Mouse (Mus musculus) forebrain, embryonic 16.5 days (tissue): ENCODE measurements at regions not wholly inside any gene's neighbourhood (a gene's known extent, or its start where the extent isn't known, plus 50 kb on each side); places are given as distances from the start of the nearest gene placed in this dataset.

ENCODE experiments used
- ATAC-seq: fragments of 200-750 bp; cut with Nextera tagmentation; 2 replicates; pipeline ENCODE4 v1.8.0; 2017; ENCODE audit warnings: mild to moderate bottlenecking, moderate library complexity
- H3K27ac ChIP-seq: fragments of 300-500 bp; sonication (generic); 2 replicates; pipeline ENCODE4 v1.5.1; 2014; ENCODE audit warnings: low read length, control low read depth
- H3K27me3 ChIP-seq: fragments of 300-500 bp; sonication (generic); replicated peaks from 2 replicates; pipeline ENCODE4 v1.6.1; 2014; ENCODE audit warnings: low read length; ENCODE audit not compliant: control insufficient read depth, insufficient read depth
- H3K36me3 ChIP-seq: fragments of 300-500 bp; sonication (generic); 2 replicates; pipeline ENCODE4 v1.6.1; 2014; ENCODE audit not compliant: control insufficient read depth, insufficient read depth
- H3K4me1 ChIP-seq: fragments of 300-500 bp; sonication (generic); replicated peaks from 2 replicates; pipeline ENCODE4 v1.6.1; 2014; ENCODE audit warnings: low read length; ENCODE audit not compliant: control insufficient read depth, insufficient read depth
- H3K4me2 ChIP-seq: fragments of 300-500 bp; sonication (generic); 2 replicates; pipeline ENCODE4 v1.6.1; 2014; ENCODE audit warnings: mild to moderate bottlenecking, low read length, control low read depth
- H3K4me3 ChIP-seq: fragments of 300-500 bp; sonication (generic); replicated peaks from 2 replicates; pipeline ENCODE4 v1.5.1; 2014; ENCODE audit warnings: mild to moderate bottlenecking, low read length, control low read depth
- H3K9ac ChIP-seq: fragments of 300-500 bp; sonication (generic); replicated peaks from 2 replicates; pipeline ENCODE4 v1.6.1; 2014; ENCODE audit warnings: low read depth, low read length, control low read depth
- H3K9me3 ChIP-seq: fragments of 300-500 bp; sonication (generic); 2 replicates; pipeline ENCODE4 v1.6.1; 2016; ENCODE audit warnings: low read length; ENCODE audit not compliant: control insufficient read depth
- WGBS: fragments of 180-500 bp; shearing (Covaris S2); extraction: QIAGEN DNeasy Blood & Tissue Kit; methylation state at CpG from one replicate; pipeline ENCODE4 v1.1.7; 2014; 5-methylcytosine and 5-hydroxymethylcytosine counted together

DNA sequence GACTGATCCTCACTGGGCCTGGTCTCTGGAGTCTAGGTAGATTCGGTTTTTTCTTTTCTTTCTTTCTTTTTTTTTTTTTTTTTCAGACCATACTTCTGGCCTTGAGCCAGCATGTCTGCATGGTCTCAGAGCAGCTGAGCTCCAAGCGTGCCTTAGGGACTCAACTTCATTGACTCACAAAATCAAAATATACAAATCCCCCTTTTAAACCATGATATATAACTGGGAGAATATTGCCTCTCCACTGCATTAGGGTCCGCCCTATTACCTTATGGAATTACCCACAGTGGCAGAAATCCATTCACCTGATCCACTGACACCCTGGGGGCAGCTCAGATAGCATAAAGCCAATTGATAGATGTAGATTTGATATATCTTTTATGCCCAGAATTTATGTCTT, 385.5 kb upstream of the Clint1 start:
- no peak overlapping the region for H3K4me2 ChIP-seq
- WGBS: 50% methylated on average over 3 of the region's 3 CpGs
- H3K27me3 ChIP-seq: no peaks in the 10 kb centered on the region
- no peak overlapping the region for H3K9ac ChIP-seq
- H3K9me3 ChIP-seq: no peaks in the 10 kb centered on the region
- no peak overlapping the region for H3K4me3 ChIP-seq
- H3K27ac ChIP-seq: no peak overlapping the region
- H3K4me1 ChIP-seq: 0 out of 2 replicates have a peak, but pooled peaks cover 2% of the 10 kb centered on the region
- peak; percentile 12; the same call in 1 of the 2 replicates for ATAC-seq
- no peaks in the 10 kb centered on the region for H3K36me3 ChIP-seq

DNA sequence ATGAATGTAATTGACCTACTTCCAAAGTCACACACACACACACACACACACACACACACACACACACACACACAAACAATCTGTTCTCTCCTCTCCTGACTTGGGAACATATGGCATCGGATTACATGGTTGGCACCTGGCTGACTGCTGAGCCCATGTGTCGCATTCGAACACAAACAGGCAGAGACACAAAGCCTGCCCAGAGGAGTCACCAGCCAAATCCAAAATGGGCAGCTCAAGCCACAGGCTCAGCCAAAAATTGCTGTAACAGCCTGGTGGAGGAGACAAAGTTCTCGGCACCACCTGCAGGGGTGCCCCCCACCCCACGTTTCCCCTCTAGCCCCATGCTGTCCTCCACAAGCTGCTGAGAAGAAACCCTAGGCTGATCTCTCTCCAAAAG, 379.7 kb upstream of the Clint1 start:
- no peaks in the 10 kb centered on the region for H3K9me3 ChIP-seq
- H3K27me3 ChIP-seq: no peaks in the 10 kb centered on the region
- peak; percentile 91 for ATAC-seq
- peaks cover 3% of the 10 kb centered on the region; the same call in 1 of the 2 replicates for H3K4me1 ChIP-seq
- no peak overlapping the region for H3K9ac ChIP-seq
- H3K27ac ChIP-seq: no peak overlapping the region
- H3K4me3 ChIP-seq: no peak overlapping the region
- no peak overlapping the region for H3K4me2 ChIP-seq
- WGBS: 42% methylated on average over 5 of the region's 5 CpGs
- H3K36me3 ChIP-seq: no peaks in the 10 kb centered on the region

DNA sequence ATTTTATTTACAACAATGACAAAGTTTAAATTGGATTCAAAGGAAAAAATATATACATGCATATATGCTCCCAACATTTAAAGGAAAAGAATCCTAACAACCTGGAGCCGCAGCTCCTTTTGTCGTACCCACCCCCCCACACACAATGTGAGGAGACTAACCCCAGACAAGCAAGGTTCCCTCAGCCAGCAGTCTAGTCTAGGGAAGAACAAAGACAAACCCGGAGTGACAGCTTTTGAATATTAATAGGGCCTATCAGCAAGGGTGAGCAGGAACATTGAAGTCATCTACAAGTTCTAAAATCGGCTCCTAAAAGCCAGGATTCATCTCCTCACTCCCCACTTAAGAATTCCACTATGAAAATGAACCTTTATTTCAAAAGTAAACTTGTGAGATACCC, 374.9 kb upstream of the Clint1 start:
- Histone ChIP-seq H3K36me3 (no peaks in the 10 kb centered on the region), H3K27ac (peak overlapping the region; percentile 26), H3K9ac (no peak overlapping the region), H3K4me3 (no peak overlapping the region), H3K9me3 (no peaks in the 10 kb centered on the region), H3K4me1 (peaks cover 3% of the 10 kb centered on the region; the same call in 1 of the 2 replicates), H3K27me3 (no peaks in the 10 kb centered on the region), H3K4me2 (no peak overlapping the region)
- ATAC-seq: peak; percentile 47; the same call in 1 of the 2 replicates
- 55% methylated on average over 4 of the region's 4 CpGs for WGBS

DNA sequence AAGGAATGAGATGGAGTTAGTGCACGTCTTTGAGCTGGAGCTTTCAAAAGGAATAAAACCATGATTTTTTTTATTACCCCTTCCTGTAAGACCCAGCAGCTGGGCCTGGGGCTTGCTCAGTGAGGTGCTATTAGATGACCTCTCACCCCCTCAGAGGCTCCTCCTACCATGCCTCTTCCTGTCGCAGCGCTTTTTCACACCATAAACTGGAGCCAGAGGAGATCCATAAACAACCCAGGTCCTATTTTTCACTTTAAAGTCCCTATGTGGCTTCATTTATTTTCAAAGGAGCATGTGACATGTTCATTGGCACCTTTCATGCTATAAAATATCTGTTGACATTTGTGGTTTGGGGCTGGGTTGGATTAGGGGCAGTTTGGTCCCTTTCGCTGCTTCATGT, 365.9 kb upstream of the Clint1 start:
- no peak overlapping the region for H3K4me3 ChIP-seq
- H3K27ac ChIP-seq: no peak overlapping the region
- no peaks in the 10 kb centered on the region for H3K36me3 ChIP-seq
- H3K4me1 ChIP-seq: no peaks in the 10 kb centered on the region
- H3K4me2 ChIP-seq: no peak overlapping the region
- H3K9me3 ChIP-seq: no peaks in the 10 kb centered on the region
- no peak overlapping the region for H3K9ac ChIP-seq
- H3K27me3 ChIP-seq: no peaks in the 10 kb centered on the region
- no peak for ATAC-seq
- 91% methylated on average over 4 of the region's 4 CpGs for WGBS

DNA sequence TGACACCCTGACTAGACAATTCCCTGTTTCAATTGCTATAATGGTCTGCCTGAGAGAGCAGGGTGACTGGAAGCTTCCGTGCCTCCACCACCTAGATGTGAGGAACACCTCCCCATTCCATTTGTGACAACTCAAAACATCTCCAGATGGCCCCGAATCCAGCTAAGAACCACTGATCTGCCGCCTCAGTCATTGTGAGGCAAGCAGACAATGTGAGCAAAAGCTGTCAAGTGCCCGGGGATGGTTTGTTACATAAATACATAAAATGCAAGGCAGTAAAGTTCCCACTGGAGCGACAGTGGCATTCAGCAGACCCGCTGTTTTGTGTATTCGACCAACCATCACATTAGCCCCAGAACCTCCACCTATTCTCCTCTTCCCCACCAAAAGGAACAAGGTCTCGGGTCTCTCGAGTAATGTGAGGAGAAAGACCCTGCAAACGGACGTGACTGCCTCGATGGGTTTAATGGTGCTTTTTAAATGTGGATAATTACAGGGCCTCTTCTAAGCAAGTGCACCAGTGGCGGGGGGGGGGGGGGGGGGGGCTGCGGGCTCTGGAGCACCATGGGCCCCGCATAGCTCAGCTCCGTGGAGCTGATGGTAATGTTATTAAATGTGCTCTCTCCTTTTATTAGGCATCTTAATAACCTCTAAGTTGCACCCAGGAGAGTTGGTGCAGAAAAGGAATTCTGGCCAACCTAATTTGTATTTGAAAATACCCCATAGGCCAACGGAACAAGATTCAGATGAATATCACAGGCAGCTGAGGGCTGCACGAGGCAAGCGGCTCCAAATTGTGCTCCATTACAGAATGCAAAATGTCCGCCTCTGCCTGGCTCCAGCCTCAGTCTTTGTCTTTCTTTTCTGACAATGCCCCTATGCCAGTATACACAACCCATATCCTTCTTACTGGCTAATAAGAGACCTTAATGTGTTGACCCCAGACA, 360.6 kb upstream of the Clint1 start:
- WGBS: 41% methylated on average over 20 of the region's 20 CpGs
- Histone ChIP-seq H3K27ac (no peak overlapping the region), H3K27me3 (no peaks in the 10 kb centered on the region), H3K4me2 (no peak overlapping the region), H3K9me3 (no peaks in the 10 kb centered on the region), H3K4me3 (no peak overlapping the region), H3K4me1 (peaks cover 3% of the 10 kb centered on the region; the same call in 1 of the 2 replicates), H3K36me3 (no peaks in the 10 kb centered on the region), H3K9ac (no peak overlapping the region)
- ATAC-seq: peak; percentile 55; the same call in 1 of the 2 replicates

DNA sequence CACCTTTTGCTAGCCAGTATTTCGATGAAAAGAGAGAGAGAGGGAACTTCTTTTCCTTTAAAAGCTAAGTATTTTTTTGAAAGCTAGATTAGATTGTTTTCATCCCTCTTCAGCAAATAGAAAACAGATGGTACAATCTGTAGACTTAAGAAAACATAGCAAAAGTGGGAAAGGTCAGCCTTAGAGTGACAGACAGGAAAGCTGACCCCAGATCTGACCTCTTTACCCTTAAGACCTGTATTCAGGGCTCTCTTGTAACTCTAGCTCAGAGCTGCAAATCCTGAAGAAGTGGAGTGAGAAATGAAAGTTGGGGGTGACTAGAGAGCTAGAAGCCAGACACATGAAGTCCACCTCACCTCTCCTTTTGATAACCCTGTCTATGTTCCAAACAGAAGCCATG, 356.6 kb upstream of the Clint1 start:
- no peaks in the 10 kb centered on the region for H3K9me3 ChIP-seq
- H3K27me3 ChIP-seq: no peaks in the 10 kb centered on the region
- 86% methylated on average over 1 of the region's 1 CpGs for WGBS
- H3K36me3 ChIP-seq: no peaks in the 10 kb centered on the region
- H3K27ac ChIP-seq: no peak overlapping the region
- no peak overlapping the region for H3K4me3 ChIP-seq
- no peak overlapping the region for H3K4me2 ChIP-seq
- H3K4me1 ChIP-seq: peaks cover 3% of the 10 kb centered on the region; the same call in 1 of the 2 replicates
- ATAC-seq: no peak
- H3K9ac ChIP-seq: no peak overlapping the region

DNA sequence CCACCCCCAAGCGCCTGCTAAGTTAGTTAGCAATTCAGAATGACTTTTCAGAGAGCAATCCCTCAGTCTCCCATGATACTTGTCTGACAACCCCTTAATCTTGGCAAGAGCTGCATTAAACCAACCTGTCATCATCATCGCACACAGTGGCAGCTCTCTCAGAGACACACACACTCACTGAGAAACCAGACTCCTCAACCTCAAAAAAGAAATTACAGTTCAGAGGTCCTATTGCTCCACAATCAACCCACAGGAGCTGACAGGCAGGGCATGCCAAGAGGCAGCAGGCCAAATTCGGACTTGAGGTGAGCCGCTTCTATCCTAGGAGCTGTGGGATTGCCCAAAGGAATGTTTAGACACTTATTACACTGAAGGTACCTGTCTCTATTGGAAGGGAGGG, 343.3 kb upstream of the Clint1 start:
- H3K4me2 ChIP-seq: no peak overlapping the region
- no peaks in the 10 kb centered on the region for H3K36me3 ChIP-seq
- no peaks in the 10 kb centered on the region for H3K4me1 ChIP-seq
- H3K27me3 ChIP-seq: no peaks in the 10 kb centered on the region
- H3K9me3 ChIP-seq: no peaks in the 10 kb centered on the region; the same call in 1 of the 2 replicates
- peak overlapping the region; percentile 55; the same call in 1 of the 2 replicates for H3K27ac ChIP-seq
- ATAC-seq: peak; percentile 71
- 59% methylated on average over 4 of the region's 4 CpGs for WGBS
- no peak overlapping the region for H3K9ac ChIP-seq
- H3K4me3 ChIP-seq: no peak overlapping the region

DNA sequence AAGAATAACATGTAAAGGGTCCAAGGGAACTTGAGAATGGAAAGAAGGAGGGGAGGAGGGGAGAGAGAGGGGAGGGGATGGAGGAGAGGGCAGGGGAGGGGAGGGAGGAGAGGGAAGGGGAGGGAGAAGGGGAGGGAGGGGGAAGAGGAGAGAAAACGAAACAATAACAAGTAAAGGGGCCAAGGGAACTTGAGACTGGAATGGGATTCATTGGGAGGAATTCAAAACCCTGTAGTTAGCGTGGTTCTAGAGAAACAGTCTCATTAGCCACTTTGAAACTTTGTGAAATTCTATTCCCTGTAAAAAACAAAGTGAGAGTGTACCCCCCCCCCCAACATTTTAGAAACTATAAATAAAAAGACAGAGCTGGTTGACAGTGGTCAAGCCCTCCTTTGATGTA, 342.6 kb upstream of the Clint1 start:
- no peak for ATAC-seq
- Histone ChIP-seq H3K27ac (no peak overlapping the region), H3K9ac (no peak overlapping the region), H3K9me3 (no peaks in the 10 kb centered on the region; the same call in 1 of the 2 replicates), H3K36me3 (no peaks in the 10 kb centered on the region), H3K4me3 (no peak overlapping the region), H3K4me1 (no peaks in the 10 kb centered on the region), H3K4me2 (no peak overlapping the region), H3K27me3 (no peaks in the 10 kb centered on the region)
- 14% methylated on average over 2 of the region's 2 CpGs for WGBS

DNA sequence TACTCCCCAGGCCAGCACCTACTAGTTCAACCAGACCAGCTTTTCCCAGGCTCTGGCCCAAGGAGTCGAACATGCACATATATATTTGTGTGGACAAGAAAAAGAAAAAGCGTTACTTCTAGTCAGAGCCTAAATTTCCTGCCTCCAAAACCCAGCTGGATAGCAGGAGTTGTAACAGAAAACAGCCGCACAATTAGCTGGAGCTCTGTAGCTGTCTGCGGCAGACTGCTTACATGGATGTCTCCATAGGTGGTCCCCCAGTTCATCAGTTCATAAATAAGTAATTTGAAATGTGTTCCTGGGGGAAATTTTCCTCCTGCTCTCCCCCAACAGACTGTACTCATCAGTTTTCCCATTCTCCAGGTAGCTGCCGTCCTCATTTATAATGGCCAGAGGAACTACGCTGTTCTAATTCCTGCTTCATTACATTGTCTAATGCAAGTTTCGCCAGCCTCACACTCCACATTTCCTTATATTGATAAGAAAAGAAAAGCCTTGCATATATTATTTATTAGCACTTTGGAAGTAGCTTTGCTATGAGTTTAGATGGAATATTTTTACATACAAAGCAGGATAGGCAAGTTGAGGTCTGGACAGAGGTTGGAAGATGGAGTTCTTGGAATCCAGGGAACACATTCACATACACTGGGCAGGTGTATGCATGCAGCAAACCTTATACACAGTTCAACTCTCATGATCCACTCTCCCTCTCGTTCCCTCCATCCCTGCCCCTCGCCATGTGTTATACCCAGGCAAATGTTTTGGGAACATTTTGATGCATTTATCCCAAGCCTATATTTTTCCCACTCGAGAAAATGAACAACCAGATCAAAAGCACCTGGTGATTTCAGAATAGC, 337.2 kb upstream of the Clint1 start:
- Histone ChIP-seq H3K27me3 (no peaks in the 10 kb centered on the region), H3K27ac (no peak overlapping the region), H3K9ac (no peak overlapping the region), H3K36me3 (no peaks in the 10 kb centered on the region), H3K4me2 (no peak overlapping the region), H3K9me3 (no peaks in the 10 kb centered on the region; the same call in 1 of the 2 replicates), H3K4me1 (no peaks in the 10 kb centered on the region), H3K4me3 (no peak overlapping the region)
- WGBS: 61% methylated on average over 10 of the region's 10 CpGs
- ATAC-seq: no peak
